Mouse (Mus musculus): ENCODE data around the gene Tmem115.
"Not testable (repeated sequence)": the region's sequence is repeated elsewhere in the genome, so short reads cannot be mapped to it uniquely, and the experiment has no call there.

Gene Tmem115

DNA sequence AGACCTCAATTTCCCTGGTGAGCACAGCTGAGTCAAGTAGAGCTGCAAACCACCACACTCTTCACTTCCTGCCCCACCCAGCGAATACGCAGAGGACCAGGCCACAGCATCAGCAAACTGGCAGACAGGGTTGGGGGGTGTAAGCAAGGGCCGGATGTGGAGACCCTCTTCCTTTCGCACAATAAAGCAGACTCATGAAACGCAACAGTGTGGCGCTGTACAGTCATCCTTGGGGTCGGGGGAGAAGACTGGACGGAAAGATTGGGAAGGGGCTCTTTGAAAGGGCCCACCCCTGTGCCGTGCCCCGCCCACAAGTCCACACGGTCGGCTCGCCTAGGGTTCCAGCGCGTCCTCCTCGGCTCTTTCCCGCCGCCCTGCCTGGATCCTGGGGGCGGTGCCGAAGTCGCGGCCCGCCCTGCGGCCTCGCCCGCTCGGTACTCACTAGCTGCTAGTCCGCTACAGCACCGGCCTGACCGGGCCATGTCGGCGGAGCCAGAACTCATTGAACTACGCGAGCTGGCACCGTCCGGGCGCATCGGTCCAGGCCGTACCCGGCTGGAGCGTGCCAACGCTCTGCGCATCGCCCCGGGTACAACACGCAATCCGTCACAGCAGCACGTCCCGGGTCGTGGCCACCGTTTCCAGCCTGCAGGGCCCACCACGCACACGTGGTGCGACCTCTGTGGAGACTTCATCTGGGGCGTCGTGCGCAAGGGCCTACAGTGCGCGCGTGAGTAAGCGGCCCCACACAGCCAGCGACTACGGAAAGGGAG is 17.6 kb downstream of the Tmem115 start, which contains the start of gene Rassf1:
Gene Rassf1 (plus strand): TSS at position 439 of the 773 bp plus-strand sequence.
- peak; percentile 82 for DNase-seq

DNA sequence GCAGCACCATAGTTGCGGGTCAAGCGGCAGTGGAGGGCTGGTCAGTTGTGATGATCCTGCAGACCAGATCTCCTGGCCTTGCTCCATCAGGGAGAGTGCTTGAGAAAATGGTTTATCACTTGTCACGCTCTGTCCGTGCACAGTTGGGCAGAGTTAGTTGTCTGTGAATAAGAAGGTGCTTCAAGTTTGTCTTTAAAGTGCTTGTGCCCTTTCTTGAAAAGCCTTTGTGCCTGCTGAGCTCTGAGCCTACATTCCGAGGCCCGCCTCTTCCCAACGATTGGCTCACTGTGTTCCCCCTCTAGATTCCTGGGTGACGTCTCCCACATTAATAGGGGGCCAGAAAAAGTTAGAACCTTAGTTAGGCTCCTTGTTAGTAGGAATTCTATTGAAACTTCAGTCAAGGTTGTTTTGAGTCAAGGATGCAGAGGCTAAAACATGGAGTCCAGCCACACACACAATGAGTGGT is 18.2 kb downstream of the Tmem115 start:
- DNase-seq: no peak

DNA sequence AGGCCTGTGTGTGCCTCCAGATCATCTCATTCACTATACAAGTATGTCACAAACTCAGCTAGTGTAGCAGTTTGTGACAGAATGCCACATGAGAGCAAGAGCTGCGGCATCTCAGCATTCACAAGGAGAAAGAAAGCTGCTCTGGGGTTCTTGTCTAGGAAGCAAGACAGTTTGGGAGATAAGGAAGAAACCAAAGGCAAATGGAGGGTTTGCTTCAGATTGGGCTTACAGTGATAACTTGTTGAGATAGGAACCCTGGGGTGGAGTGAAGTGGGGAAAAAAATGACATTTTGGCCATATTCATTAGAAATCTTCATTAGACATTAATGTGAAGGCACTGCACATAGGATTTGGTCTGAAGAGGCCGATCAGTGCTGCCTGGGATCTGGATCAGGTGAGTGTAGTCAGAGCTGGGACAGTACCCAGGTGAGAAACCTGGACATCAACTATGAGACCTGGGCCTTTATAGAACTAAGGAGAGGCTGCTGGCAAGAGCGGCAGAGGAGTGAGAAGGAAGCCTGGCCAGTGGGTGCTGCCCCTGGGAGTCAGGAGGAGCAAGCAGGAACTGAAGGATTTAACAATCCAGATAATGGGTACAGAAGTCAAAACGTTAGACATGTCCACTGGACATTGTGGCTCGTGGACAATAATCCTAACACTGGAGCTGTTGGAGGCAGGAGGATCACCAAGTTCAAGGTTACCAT is 19.1 kb downstream of the Tmem115 start:
- no peak for DNase-seq

DNA sequence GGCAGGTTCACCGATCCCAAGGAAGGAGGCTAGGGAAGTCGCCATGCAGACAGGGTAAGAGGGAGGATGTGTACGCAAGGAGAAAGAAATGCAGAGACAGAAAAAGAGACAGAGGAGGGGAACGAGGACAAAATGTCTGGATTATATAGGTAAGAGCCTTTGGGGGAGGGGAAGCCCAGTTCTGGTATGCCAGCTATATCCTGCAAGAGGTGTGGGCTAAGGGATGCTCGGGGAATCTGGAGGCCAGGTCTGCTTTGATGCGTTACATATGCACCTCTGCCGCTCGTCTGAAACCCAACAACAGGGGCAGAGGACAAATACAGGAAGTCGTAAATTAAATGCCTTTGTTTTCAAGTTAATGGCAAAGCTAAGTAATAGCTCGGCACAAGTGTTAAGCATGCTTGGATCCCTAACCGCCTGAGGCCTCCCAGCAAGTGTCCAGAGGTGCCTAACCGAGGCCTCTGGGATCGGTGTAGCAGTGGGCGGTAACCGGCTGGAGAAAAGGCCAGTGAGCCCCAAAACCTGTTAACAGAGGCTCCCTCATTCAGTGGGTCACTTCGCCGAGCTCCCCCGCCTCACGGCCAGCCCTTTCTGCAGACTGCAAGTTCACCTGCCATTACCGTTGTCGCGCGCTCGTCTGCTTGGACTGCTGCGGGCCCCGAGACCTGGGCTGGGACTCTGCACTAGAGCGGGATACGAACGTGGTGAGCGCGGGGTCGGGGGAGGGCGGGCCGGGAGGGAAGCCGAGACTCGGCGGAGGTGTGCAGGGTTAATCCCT is 20.0 kb downstream of the Tmem115 start:
- no peak for DNase-seq

DNA sequence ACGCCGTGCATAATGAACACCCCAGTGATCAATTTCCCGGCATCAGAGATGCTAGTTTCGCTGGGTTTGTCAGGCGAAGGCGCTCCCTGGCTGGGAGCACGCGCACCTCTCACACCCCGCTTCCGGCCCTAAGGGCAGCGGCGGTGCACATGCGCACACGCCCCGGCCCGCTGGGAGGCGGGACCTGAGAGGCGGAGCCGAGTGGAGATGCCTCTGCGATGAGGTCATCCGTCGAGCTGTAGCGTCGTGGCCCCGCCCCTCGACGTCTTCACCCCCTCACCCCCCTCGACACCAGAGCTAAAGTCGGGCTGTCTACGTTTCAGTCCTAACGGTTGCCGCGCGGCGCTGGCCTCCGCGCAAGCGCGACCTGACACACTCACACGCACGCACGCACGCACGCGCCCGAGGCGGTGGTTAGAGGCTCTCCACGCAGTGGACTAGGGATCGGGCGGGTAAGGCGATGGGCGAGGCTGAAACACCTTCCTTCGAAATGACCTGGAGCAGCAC is 20.6 kb downstream of the Tmem115 start:
- peak; percentile 94 for DNase-seq

DNA sequence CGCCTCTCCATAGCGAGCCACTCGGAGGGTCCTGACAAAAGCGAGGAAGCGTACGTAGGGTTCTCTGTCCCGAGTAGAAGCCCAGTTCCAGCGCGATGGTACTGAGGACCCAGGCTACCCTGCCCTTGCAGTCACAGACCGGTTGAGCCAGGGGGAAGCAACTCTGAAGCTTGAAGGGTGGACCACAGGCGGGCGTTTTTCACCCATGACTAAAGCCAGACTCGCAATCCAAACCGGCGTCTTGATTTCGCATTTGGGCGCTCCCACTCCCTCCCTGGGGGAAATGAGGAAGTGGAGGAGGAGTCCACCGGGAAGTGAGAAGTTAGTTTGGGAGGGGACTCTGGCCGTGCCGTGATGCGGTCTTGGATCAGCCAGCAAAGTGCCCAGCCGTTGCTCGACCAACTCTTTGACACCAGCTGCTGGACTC is 21.3 kb downstream of the Tmem115 start:
- peak; percentile 67 for DNase-seq

DNA sequence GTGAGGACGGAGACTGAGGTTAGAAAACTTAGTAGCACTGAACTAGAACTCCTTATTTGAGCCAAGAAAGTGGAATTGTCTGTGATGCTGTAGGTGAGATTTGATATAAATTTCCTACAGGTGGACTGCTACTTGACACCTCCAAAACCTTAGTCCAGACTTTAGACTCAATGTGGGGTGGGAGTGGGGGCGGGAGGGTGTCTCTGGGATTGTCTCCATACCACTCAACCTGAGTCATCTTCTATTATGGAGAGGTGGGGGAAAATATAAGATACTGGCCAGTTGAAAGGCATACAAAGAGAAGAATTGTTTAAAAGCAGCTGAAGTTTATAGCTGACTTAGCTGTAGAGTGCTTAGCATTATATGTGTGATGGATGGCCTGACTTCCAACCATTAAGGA is 22.0 kb downstream of the Tmem115 start:
- DNase-seq: no peak

DNA sequence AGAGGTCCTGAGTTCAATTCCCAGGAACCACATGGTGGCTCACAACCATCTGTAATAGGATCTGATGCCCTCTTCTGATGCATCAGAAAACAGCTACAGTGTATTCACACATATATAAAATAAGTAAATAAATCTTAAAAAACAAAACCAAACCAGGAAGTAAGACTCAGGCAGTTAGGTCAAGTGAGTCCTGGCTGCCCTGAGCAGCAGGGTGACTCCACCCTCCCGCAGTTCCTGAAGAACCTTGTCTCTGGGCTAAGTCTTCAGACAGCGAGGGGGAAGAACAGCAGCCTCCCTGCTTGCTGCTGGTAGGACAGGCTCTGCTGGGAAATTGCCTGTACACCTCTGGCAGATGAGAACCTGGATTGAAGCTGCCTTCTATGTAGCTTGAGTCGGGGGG is 22.6 kb downstream of the Tmem115 start:
- DNase-seq: no peak

DNA sequence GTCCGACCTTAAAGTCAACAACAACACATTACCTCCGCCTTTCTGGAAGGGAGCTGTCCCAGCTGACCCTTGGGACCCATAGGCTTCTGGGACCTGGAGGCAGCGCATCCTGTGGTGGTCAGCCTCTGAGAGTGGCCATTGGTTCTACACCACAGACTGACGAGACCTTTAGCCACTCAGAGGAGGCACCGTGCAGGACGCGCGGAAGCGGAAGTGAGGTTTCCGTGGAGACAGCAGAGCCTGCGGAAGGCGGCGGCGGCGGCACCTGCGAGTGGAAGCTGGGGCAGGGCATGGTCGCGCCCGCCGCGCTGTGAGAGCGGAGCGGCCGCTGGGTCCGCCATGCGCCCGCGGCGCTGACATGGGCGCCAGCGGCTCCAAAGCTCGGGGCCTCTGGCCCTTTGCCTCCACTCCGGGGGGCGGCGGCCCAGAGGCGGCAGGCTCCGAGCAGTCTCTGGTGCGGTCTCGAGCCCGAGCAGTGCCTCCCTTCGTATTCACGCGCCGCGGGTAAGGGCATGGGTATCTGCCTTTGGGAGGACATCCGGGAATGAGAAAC is 29.4 kb downstream of the Tmem115 start, which contains the start of gene Tusc2:
Gene Tusc2 (plus strand): TSS at position 227 of the 553 bp plus-strand sequence.
- DNase-seq: peak; percentile 94

DNA sequence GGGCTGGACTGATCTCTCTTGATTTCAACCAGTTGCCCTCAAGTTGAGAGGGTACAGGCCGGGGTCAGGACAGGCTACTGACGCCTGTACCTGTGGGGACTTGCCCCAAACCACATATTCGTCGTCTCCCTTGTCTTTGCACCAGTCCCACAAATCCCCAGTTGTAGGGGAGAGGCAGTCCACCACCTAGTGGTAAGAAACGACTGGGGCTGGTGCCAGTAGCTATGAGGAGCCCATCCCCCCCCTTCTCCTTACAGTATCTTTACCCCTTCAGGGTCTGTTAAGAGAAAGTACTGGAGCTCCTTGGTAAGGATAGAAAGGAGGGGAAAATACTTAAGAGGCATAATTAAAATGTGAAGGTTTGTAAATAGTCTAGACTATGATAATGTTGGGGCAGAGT is 31.8 kb downstream of the Tmem115 start:
- not testable (repeated sequence) for DNase-seq

DNA sequence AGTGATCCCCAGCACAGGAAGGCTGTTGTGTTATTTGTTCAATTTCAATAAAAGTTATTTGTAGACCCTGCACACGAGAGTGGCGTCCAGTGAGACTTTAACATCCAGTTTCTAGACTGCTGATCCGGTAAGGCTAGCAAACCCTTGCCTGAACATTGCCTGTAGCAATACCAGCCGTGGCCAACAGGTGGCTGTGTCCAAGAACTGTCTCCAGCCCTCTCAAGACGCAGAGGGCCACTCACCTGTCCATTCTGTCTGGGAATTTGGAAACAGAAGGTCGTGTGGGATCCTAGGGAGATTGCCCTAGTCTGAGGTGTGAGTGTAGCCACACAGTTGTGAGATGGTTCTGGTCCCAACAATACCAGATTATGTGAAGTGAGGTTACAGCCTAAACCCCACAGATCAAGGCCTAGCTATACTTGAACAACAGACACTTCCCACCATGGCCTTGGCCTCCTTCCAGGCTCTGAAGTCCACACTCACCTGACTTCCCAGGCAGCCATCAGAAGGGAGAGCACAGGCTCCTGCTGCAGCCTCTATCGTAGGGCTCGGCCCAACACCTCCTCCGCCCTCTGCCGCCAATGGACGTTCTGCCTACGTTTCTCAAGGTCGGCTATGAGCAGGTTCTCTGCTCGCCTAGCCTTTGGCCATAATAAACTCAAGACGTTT is 32.4 kb downstream of the Tmem115 start:
- peak; percentile 95 for DNase-seq

DNA sequence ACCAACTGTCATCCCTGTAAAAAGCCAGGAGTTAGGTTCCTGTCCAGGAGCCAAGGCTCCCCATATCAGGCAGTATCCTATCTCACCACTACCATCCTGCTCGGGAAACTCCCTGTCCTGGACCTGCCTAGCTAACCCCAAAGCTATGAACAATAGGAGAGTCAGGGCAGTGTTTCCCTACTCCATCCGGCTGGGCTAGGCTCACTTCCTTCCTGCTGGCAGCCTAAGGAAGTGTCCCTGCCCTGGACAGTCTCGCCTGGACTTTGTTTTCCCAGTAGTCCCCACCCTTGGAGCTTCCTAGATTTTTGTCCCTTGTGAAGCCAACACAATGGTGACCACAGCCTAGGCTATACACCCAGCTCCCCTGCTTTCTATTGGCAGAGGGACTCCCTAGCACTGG is 33.1 kb downstream of the Tmem115 start:
- DNase-seq: peak; percentile 65

DNA sequence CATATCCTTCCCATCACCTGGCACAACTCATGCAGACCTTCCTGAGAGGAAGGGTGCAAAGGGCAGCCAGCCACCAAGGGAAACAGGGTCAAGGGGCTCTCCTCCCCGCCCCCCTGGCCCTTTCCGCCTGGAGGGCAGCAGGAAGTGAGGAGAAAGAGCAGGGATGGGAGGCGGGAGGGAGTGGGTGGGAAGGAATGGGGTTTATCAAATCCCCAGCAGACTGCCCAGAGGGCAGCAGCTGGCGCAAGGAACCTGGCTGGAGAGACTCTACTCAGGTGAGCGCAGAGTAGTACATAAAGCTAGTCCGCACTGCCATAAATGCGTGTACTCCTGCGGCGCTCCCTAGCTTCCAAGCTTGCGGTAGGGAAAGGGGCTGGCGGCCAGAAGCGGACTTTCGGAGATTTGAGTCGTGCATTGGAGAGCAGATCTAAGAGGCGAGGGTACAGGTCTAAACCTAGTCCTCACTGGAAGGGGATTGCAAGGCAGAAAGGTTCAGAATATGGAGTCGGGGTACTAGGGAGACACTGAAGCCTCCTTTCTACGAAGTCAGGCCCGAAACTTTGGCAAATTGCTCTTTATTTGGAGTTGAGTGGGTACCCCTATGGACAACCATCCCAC is 34.1 kb downstream of the Tmem115 start, which contains the start of gene Hyal2:
Gene Hyal2 (plus strand): TSS at position 244 of the 618 bp plus-strand sequence.
- DNase-seq: peak; percentile 85

DNA sequence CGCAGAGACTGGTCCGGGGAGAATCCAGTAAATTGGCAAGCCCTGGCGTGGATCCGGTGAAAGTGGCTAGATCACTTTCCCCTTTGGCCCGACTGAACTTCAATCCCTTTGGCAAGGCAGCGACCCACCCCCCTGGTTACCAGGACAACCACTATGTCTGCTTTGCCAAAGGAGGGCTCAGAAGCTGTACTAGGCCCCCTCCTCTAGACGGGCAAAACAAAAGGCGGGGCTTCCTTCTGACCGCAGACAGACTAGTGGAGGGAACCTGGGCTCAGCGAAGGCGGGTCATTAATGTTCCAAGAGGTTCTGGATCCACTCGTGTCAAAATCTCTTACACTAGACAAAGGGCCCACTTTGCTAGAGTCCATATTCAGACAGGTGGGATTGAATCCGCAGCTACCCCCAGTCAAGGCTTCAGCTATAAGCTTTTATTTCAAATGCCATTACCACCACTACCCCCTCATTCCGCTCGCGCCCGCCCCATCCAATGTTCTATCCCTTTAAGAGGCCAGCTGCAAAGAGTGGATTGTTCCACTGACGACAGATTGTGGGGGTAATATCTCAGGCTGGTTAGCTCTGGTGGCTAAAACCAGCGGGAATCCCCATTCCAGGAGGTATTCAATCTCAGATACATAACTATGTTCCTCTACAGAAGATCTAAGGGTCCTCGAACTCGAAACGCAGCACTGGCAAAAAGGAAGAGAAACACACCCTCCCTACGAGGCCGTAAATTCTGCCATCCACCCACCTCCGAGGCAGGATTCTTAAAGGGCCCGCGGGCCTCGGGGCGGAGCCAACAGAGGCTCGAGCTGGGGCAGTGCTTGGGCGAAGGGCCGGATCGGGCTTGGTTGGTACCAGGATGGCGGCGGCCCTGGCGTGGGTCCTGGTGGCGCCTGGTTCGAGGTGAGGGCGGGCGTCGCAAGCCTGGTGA is 34.9 kb downstream of the Tmem115 start:
- DNase-seq: peak; percentile 92

DNA sequence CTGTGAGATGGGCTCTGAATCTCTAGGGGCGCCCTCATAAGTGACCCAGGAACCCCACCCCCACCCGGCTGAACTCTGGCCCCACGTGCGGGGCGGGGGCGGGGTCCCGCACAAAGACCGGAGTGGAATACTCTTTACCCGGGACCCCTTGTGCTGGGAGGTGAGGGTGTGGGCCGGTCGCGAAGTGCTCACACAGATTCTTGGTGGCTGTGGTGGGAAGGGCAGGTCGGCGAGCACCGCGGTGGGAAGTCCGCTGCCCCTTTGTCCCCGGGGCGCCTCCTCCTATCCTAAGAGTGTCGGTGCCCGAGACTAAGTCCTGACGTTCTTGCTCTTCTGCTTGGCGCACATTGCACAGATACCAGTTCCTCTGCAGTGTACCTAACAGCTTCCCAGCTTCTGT is 35.5 kb downstream of the Tmem115 start:
- DNase-seq: no peak

DNA sequence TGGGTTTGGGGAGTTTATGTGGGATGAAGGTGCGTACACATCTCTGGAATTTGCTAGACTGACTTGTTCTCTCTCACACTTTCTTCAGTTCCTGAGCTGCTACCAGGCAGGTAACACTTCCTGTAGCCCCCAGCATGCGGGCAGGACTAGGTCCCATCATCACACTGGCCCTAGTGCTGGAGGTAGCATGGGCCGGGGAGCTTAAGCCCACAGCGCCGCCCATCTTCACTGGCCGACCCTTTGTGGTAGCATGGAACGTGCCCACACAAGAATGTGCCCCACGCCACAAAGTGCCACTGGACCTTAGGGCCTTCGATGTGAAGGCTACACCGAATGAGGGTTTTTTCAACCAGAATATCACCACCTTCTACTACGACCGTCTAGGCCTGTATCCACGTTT is 36.3 kb downstream of the Tmem115 start:
- DNase-seq: peak; percentile 33

DNA sequence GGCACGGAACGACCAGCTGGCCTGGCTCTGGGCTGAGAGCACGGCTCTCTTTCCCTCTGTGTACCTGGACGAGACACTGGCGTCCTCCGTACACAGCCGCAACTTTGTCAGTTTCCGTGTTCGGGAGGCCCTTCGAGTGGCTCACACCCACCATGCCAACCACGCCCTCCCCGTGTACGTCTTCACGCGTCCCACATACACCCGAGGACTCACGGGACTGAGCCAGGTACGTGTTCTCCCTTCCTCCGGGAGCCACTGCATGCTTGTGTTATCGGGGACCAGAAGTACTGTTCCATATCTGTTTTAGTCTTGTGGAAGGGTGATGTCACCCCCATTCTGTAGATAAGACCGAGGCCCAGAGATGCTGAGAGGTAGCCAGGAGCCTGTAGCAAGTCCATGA is 37.1 kb downstream of the Tmem115 start:
- no peak for DNase-seq

DNA sequence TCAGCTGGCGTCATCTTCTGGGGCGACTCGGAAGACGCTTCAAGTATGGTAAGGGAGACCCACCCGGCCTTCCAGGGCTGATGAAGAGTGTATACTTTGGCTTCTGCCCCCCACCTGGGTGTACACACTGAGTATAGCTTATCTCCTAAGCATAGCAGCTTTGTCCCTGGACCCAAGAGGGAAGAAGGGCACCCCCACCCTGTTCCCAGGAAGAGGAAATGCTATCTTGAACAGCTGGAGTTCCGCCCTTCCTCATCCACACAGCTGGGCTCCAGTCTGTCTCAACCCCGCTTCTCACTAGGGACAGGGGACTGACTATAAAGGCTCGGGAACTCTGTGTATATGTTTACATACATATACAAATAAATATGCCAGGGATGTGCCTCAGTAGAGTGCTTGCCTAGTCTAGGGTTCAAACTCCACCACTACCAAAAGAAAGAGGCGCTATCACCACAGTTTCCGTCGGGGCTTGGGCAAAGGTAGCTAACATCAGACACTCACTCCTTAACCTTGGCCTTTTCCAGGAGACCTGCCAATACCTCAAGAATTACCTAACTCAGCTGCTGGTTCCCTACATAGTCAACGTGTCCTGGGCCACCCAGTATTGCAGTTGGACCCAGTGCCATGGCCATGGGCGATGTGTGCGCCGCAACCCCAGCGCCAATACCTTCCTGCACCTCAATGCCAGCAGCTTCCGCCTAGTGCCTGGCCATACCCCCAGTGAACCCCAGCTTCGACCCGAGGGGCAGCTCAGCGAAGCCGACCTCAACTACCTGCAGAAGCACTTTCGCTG is 38.0 kb downstream of the Tmem115 start:
- DNase-seq: no peak

DNA sequence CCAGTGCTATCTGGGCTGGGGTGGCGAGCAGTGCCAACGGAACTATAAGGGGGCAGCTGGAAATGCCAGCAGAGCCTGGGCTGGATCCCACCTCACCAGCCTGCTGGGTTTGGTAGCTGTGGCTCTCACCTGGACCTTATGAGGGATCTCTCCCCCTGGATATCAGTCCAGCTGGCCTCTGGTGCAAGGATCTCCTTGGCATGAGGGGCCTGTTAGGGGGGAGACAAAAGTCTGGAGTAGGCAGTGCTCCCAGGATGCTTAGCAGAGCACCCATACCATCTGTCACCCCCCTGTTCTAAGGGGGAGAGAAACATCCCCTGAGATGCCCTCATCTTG is 38.5 kb downstream of the Tmem115 start:
- DNase-seq: no peak

DNA sequence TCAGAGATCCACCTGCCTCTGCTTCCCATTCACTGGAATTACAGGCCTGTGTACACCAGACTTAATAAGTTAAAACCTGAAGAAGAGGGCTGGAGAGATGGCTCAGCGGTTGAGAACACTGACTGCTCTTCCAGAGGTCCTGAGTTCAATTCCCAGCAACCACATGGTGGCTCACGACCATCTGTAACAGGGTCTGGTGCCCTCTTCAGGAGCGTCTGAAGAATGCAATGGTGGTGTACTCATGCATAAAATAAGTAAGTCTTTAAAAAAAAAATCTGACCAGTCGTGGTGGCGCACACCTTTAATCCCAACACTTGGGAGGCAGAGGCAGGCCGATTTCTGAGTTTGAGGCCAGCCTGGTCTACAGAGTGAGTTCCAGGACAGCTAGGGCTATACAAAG is 40.0 kb downstream of the Tmem115 start:
- not testable (repeated sequence) for DNase-seq
